Comparison of ENCODE assay signal across 23 mouse cellular contexts in genomic region chr13:20816385-20816784, GRCm38 (mm10). TPM values are rescaled to one million over a fixed set of nuclear protein-coding genes. Genes with fewer than 3 reads are reported as not detected.
A peak's percentile ranks its signal among the peaks of the same experiment; 100 is the strongest.
DNase-seq lines count a peak whose midpoint lies in the region; ATAC-seq and TF ChIP-seq lines count a peak whose summit lies in the region.
"Had no signal": no experiment of that assay in that cellular context is flagged by ENCODE, and none has a peak within 500 bp of the region (broad histone marks: within the 10 kb centered on the region; RNA-seq: fewer than 3 reads in every experiment).

No protein-coding gene starts in this region.

- 0 out of 2 replicates have a peak, but pooled peaks have one; percentile 10 for TF ChIP-seq CTCF in liver, postnatal 0 days (IDR thresholded peaks at IDR 0.05; ENCODE audit: low read depth)
- TF ChIP-seq CTCF in midbrain, postnatal 0 days (IDR thresholded peaks at IDR 0.05) = peak; percentile 16; the same call in 1 of the 2 replicates
- TF ChIP-seq CTCF in kidney, adult 2 months (conservative IDR thresholded peaks at IDR 0.05; ENCODE audit: insufficient read depth, insufficient read length, low read depth, low read length) = no peak; the same call in 1 of the 2 replicates

- no peak overlapping the region for H3K4me2 ChIP-seq in liver, postnatal 0 days (ENCODE audit: low read depth, low read length)
- no peak overlapping the region for H3K4me2 ChIP-seq in liver, embryonic 12.5 days
- no peak overlapping the region for H3K4me2 ChIP-seq in midbrain, postnatal 0 days (ENCODE audit: low read depth, low read length, poor library complexity, severe bottlenecking)
- H3K4me2 ChIP-seq in midbrain, embryonic 16.5 days (ENCODE audit: low read length) = no peak overlapping the region
- H3K4me2 ChIP-seq: embryonic facial prominence, embryonic 15.5 days; forebrain, embryonic 15.5 days; heart, embryonic 11.5 days; heart, embryonic 15.5 days; hindbrain, embryonic 14.5 days had no signal

- H3K27me3 ChIP-seq in liver, postnatal 0 days (ENCODE audit: insufficient read depth, low read length) = no peaks in the 10 kb centered on the region
- H3K27me3 ChIP-seq in liver, embryonic 12.5 days (replicated peaks) = no peaks in the 10 kb centered on the region
- H3K27me3 ChIP-seq in midbrain, postnatal 0 days (ENCODE audit: insufficient read depth, low read length) = no peaks in the 10 kb centered on the region
- no peaks in the 10 kb centered on the region for H3K27me3 ChIP-seq in midbrain, embryonic 16.5 days (ENCODE audit: control insufficient read depth, insufficient read depth, low read depth, low read length)
- H3K27me3 ChIP-seq in kidney, adult 2 months (replicated peaks; ENCODE audit: control insufficient read depth, insufficient read depth, low read length) = no peaks in the 10 kb centered on the region
- H3K27me3 ChIP-seq: embryonic facial prominence, embryonic 15.5 days; forebrain, embryonic 15.5 days; heart, embryonic 15.5 days had no signal

- no peak overlapping the region for H3K27ac ChIP-seq in liver, postnatal 0 days (ENCODE audit: low read depth)
- H3K27ac ChIP-seq in liver, embryonic 12.5 days = no peak overlapping the region
- H3K27ac ChIP-seq in midbrain, postnatal 0 days (ENCODE audit: low read depth, low read length) = no peak overlapping the region
- no peak overlapping the region for H3K27ac ChIP-seq in midbrain, embryonic 16.5 days (ENCODE audit: low read length)
- H3K27ac ChIP-seq in kidney, adult 2 months (ENCODE audit: insufficient read depth, low read depth, low read length) = no peak overlapping the region
- H3K27ac ChIP-seq: embryonic facial prominence, embryonic 15.5 days; forebrain, embryonic 15.5 days; heart, embryonic 15.5 days; hindbrain, embryonic 10.5 days; hindbrain, embryonic 14.5 days had no signal

- H3K36me3 ChIP-seq in liver, postnatal 0 days (replicated peaks; ENCODE audit: insufficient read depth, low read length) = no peaks in the 10 kb centered on the region
- H3K36me3 ChIP-seq in liver, embryonic 12.5 days = no peaks in the 10 kb centered on the region
- H3K36me3 ChIP-seq in midbrain, postnatal 0 days (ENCODE audit: insufficient read depth, low read length) = no peaks in the 10 kb centered on the region
- no peaks in the 10 kb centered on the region for H3K36me3 ChIP-seq in midbrain, embryonic 16.5 days (ENCODE audit: control insufficient read depth, insufficient read depth, low read length)
- H3K36me3 ChIP-seq in kidney, adult 2 months (ENCODE audit: control insufficient read depth, insufficient read depth, low read length) = no peaks in the 10 kb centered on the region
- H3K36me3 ChIP-seq: embryonic facial prominence, embryonic 15.5 days; forebrain, embryonic 15.5 days; heart, embryonic 15.5 days; hindbrain, embryonic 10.5 days had no signal

- no peaks in the 10 kb centered on the region for H3K9me3 ChIP-seq in liver, postnatal 0 days (ENCODE audit: low read length)
- no peaks in the 10 kb centered on the region for H3K9me3 ChIP-seq in liver, embryonic 12.5 days (replicated peaks)
- no peaks in the 10 kb centered on the region for H3K9me3 ChIP-seq in midbrain, postnatal 0 days (ENCODE audit: low read length)
- H3K9me3 ChIP-seq in midbrain, embryonic 16.5 days (replicated peaks; ENCODE audit: control insufficient read depth, low read length, poor library complexity, severe bottlenecking) = no peaks in the 10 kb centered on the region
- H3K9me3 ChIP-seq: embryonic facial prominence, embryonic 15.5 days; forebrain, embryonic 15.5 days; heart, embryonic 15.5 days; hindbrain, embryonic 10.5 days had no signal

- no peak for ATAC-seq in liver, postnatal 0 days
- ATAC-seq in liver, embryonic 12.5 days = no peak
- no peak for ATAC-seq in midbrain, postnatal 0 days (ENCODE audit: low FRiP score)
- no peak for ATAC-seq in midbrain, embryonic 16.5 days
- ATAC-seq: activated CD4-positive, CD25-positive, alpha-beta regulatory T cell, adult 4 months; forebrain, embryonic 15.5 days had no signal

- H3K9ac ChIP-seq in liver, postnatal 0 days (replicated peaks) = no peak overlapping the region
- no peak overlapping the region for H3K9ac ChIP-seq in liver, embryonic 12.5 days
- H3K9ac ChIP-seq in midbrain, postnatal 0 days (replicated peaks; ENCODE audit: low read length, poor library complexity, severe bottlenecking) = no peak overlapping the region
- H3K9ac ChIP-seq in midbrain, embryonic 16.5 days (ENCODE audit: low read depth, low read length) = no peak overlapping the region
- H3K9ac ChIP-seq: embryonic facial prominence, embryonic 15.5 days; forebrain, embryonic 15.5 days; heart, embryonic 15.5 days; hindbrain, embryonic 14.5 days had no signal

- H3K4me3 ChIP-seq in liver, postnatal 0 days (ENCODE audit: low read depth, low read length) = no peak overlapping the region
- H3K4me3 ChIP-seq in liver, embryonic 12.5 days = no peak overlapping the region
- no peak overlapping the region for H3K4me3 ChIP-seq in midbrain, postnatal 0 days (ENCODE audit: low read depth, low read length)
- no peak overlapping the region for H3K4me3 ChIP-seq in midbrain, embryonic 16.5 days (ENCODE audit: low read depth, low read length)
- no peak overlapping the region for H3K4me3 ChIP-seq in kidney, adult 2 months (ENCODE audit: insufficient read depth, low read depth, low read length)
- H3K4me3 ChIP-seq: embryonic facial prominence, embryonic 15.5 days; erythroblast, embryonic 14.5 days; forebrain, embryonic 15.5 days; heart, embryonic 15.5 days; hindbrain, embryonic 10.5 days had no signal

- no peak for TF ChIP-seq POLR2A in kidney, adult 2 months (IDR thresholded peaks at IDR 0.05; ENCODE audit: low read depth, low read length)

- no peak for TF ChIP-seq EP300 in liver, postnatal 0 days (IDR thresholded peaks at IDR 0.05; ENCODE audit: low read depth)

- no peaks in the 10 kb centered on the region for H3K4me1 ChIP-seq in liver, postnatal 0 days (ENCODE audit: insufficient read depth)
- H3K4me1 ChIP-seq in liver, embryonic 12.5 days = no peaks in the 10 kb centered on the region
- no peaks in the 10 kb centered on the region for H3K4me1 ChIP-seq in midbrain, postnatal 0 days (ENCODE audit: insufficient read depth, low read length)
- H3K4me1 ChIP-seq in midbrain, embryonic 16.5 days (ENCODE audit: control insufficient read depth, insufficient read depth, low read length) = no peaks in the 10 kb centered on the region
- no peaks in the 10 kb centered on the region; the same call in 1 of the 2 replicates for H3K4me1 ChIP-seq in kidney, adult 2 months (ENCODE audit: control insufficient read depth, insufficient read depth, low read length)
- H3K4me1 ChIP-seq: embryonic facial prominence, embryonic 15.5 days; forebrain, embryonic 15.5 days; heart, embryonic 15.5 days; hindbrain, embryonic 10.5 days had no signal

- no peak for DNase-seq in liver, postnatal 0 days
- DNase-seq in midbrain, postnatal 0 days (ENCODE audit: low spot score) = no peak
- peak; percentile 14 for DNase-seq in lung, postnatal 25 days (ENCODE audit: low spot score)
- no peak for DNase-seq in adrenal gland, adult 18-20 months (ENCODE audit: low spot score in 2 of 2)
- no peak for DNase-seq in kidney, adult 2 months
- DNase-seq: adrenal gland, adult 2 months; adrenal gland, postnatal 25 days; cerebellum, adult 18-20 months; cerebellum, postnatal 14 days; embryo, embryonic 11 days; gastrocnemius, postnatal 36 days; heart, adult 18-20 months had no signal

- 52% methylated on average over 1 of the region's 1 CpGs for WGBS in liver, postnatal 0 days (ENCODE audit: insufficient replicate concordance)
- 39% methylated on average over 1 of the region's 1 CpGs for WGBS in liver, embryonic 12.5 days (ENCODE audit: insufficient replicate concordance)
- WGBS in midbrain, postnatal 0 days = 53% methylated on average over 1 of the region's 1 CpGs
- 70% methylated on average over 1 of the region's 1 CpGs for WGBS in midbrain, embryonic 16.5 days
- WGBS in kidney, adult 2 months = 82% methylated on average over 1 of the region's 1 CpGs

RNA-seq across cellular contexts. Expression of gene Aoah, which starts 22.5 kb away (rescaled TPM):
- polyA plus RNA-seq in liver, postnatal 0 days (2015; fragmentation: Nextera tagmentation; extraction: Ambion mirVana) = 2.0 and 2.5 TPM in 2 replicates
- polyA plus RNA-seq in liver, embryonic 12.5 days (2016; fragmentation: Nextera tagmentation; extraction: Ambion mirVana) = 1.1 and 1.2 TPM in 2 replicates
- 0.61 and 2.3 TPM in 2 replicates for total RNA-seq in midbrain, postnatal 0 days (2014; rRNA removed)
- 0.42 and 0.70 TPM in 2 replicates for polyA plus RNA-seq in midbrain, postnatal 0 days (2015; fragmentation: Nextera tagmentation; extraction: Ambion mirVana)
- polyA plus RNA-seq in midbrain, embryonic 16.5 days (2015; fragmentation: Nextera tagmentation; extraction: Ambion mirVana) = 0.27 and 0.60 TPM in 2 replicates
- 1 to 10 TPM; 1.7 to 3.2 TPM for total RNA-seq in adrenal gland, adult 18-20 months (2021)
- polyA plus RNA-seq in kidney, adult 2 months (2012; rRNA removed) = 32.0 and 40.5 TPM in 2 replicates
- total RNA-seq: MEL had no signal
- polyA plus RNA-seq: activated CD4-positive, CD25-positive, alpha-beta regulatory T cell, adult 4 months; erythroblast, embryonic 14.5 days had no signal
